Mouse (Mus musculus): ENCODE results near the gene Gria2. TPM values are rescaled to one million over a fixed set of nuclear protein-coding genes. Genes with fewer than 3 reads are reported as not detected.

The Gria2 gene
- 181 and 211 TPM in 2 replicates for polyA plus RNA-seq (2015; fragmentation: Nextera tagmentation; extraction: Ambion mirVana)

GRCm38 (mm10) chr3:80802596-80803081, at the start of gene Gria2:
Gene Gria2 (minus strand): TSS chr3:80802835.
- Histone ChIP-seq H3K9ac (replicated peaks) (peak within 1 kb of the TSS; percentile 80), H3K27ac (replicated peaks) (peak within 1 kb of the TSS; percentile 96), H3K27me3 (replicated peaks) (no peaks in the 10 kb centered on the region), H3K4me2 (peak within 1 kb of the TSS; percentile 61), H3K4me1 (peaks cover 16% of the 10 kb centered on the region), H3K4me3 (replicated peaks) (peak within 1 kb of the TSS; percentile 57), H3K9me3 (replicated peaks) (no peaks in the 10 kb centered on the region), H3K36me3 (no peaks in the 10 kb centered on the region)
- under 1% methylated on average over 34 of the region's 35 CpGs for WGBS
- ATAC-seq (ENCODE audit: low FRiP score) = peak; percentile 94

- Histone ChIP-seq H3K4me1 (no peaks in the 10 kb centered on the region), H3K9me3 (replicated peaks) (no peaks in the 10 kb centered on the region), H3K27ac (replicated peaks) (no peak overlapping the region), H3K4me3 (replicated peaks) (no peak overlapping the region), H3K27me3 (replicated peaks) (no peaks in the 10 kb centered on the region), H3K9ac (replicated peaks) (no peak overlapping the region), H3K36me3 (peaks cover 6% of the 10 kb centered on the region), H3K4me2 (no peak overlapping the region)
- WGBS = 87% methylated on average over 10 of the region's 10 CpGs
- ATAC-seq (ENCODE audit: low FRiP score) = no peak
Measured at GRCm38 (mm10) chr3:80850947-80851346, 48.3 kb upstream of the Gria2 start.

- no peak for ATAC-seq (ENCODE audit: low FRiP score)
- 83% methylated on average over 2 of the region's 2 CpGs for WGBS
- Histone ChIP-seq H3K4me1 (no peaks in the 10 kb centered on the region), H3K27me3 (replicated peaks) (no peaks in the 10 kb centered on the region), H3K27ac (replicated peaks) (no peak overlapping the region), H3K4me2 (no peak overlapping the region), H3K36me3 (peaks cover 6% of the 10 kb centered on the region), H3K9me3 (replicated peaks) (no peaks in the 10 kb centered on the region), H3K9ac (replicated peaks) (no peak overlapping the region), H3K4me3 (replicated peaks) (no peak overlapping the region)
Measured at GRCm38 (mm10) chr3:80845634-80846033, 43.0 kb upstream of the Gria2 start.

GRCm38 (mm10) chr3:80839845-80840244, 37.2 kb upstream of the Gria2 start:
- Histone ChIP-seq H3K9ac (replicated peaks) (no peak overlapping the region), H3K27ac (replicated peaks) (no peak overlapping the region), H3K4me1 (no peaks in the 10 kb centered on the region), H3K36me3 (no peaks in the 10 kb centered on the region), H3K27me3 (replicated peaks) (no peaks in the 10 kb centered on the region), H3K4me3 (replicated peaks) (no peak overlapping the region), H3K4me2 (no peak overlapping the region), H3K9me3 (replicated peaks) (no peaks in the 10 kb centered on the region)
- ATAC-seq (ENCODE audit: low FRiP score) = no peak
- 79% methylated on average over 5 of the region's 5 CpGs for WGBS

GRCm38 (mm10) chr3:80837583-80837982, 34.9 kb upstream of the Gria2 start:
- no peaks in the 10 kb centered on the region for H3K9me3 ChIP-seq (replicated peaks)
- 51% methylated on average over 3 of the region's 3 CpGs for WGBS
- no peak for ATAC-seq (ENCODE audit: low FRiP score)

GRCm38 (mm10) chr3:80823975-80824374, 21.3 kb upstream of the Gria2 start:
- Histone ChIP-seq H3K4me1 (no peaks in the 10 kb centered on the region), H3K9ac (replicated peaks) (no peak overlapping the region), H3K27me3 (replicated peaks) (no peaks in the 10 kb centered on the region), H3K9me3 (replicated peaks) (no peaks in the 10 kb centered on the region), H3K4me3 (replicated peaks) (no peak overlapping the region), H3K4me2 (no peak overlapping the region), H3K27ac (replicated peaks) (no peak overlapping the region), H3K36me3 (no peaks in the 10 kb centered on the region)
- 100% methylated on average over 1 of the region's 1 CpGs for WGBS
- no peak for ATAC-seq (ENCODE audit: low FRiP score)

More at GRCm38 (mm10) chr3:80837583-80837982, 34.9 kb upstream of the Gria2 start:
- H3K27ac ChIP-seq (replicated peaks) = no peak overlapping the region
- no peak overlapping the region for H3K4me3 ChIP-seq (replicated peaks)
- no peaks in the 10 kb centered on the region for H3K4me1 ChIP-seq
- H3K36me3 ChIP-seq = no peaks in the 10 kb centered on the region
- no peak overlapping the region for H3K9ac ChIP-seq (replicated peaks)
- no peaks in the 10 kb centered on the region for H3K27me3 ChIP-seq (replicated peaks)
- H3K4me2 ChIP-seq = no peak overlapping the region

- no peak overlapping the region for H3K27ac ChIP-seq (replicated peaks)
- H3K9me3 ChIP-seq (replicated peaks) = no peaks in the 10 kb centered on the region
- H3K27me3 ChIP-seq (replicated peaks) = no peaks in the 10 kb centered on the region
- ATAC-seq (ENCODE audit: low FRiP score) = no peak
- no peak overlapping the region for H3K4me2 ChIP-seq
- 93% methylated on average over 1 of the region's 1 CpGs for WGBS
- no peak overlapping the region for H3K4me3 ChIP-seq (replicated peaks)
- no peak overlapping the region for H3K9ac ChIP-seq (replicated peaks)
- no peaks in the 10 kb centered on the region for H3K4me1 ChIP-seq
- no peaks in the 10 kb centered on the region for H3K36me3 ChIP-seq
Measured at GRCm38 (mm10) chr3:80818619-80819018, 16.0 kb upstream of the Gria2 start.

GRCm38 (mm10) chr3:80813734-80814133, 11.1 kb upstream of the Gria2 start:
- no peak overlapping the region for H3K4me3 ChIP-seq (replicated peaks)
- no peaks in the 10 kb centered on the region for H3K9me3 ChIP-seq (replicated peaks)
- H3K4me1 ChIP-seq = no peaks in the 10 kb centered on the region
- H3K9ac ChIP-seq (replicated peaks) = no peak overlapping the region
- H3K27ac ChIP-seq (replicated peaks) = no peak overlapping the region
- H3K27me3 ChIP-seq (replicated peaks) = no peaks in the 10 kb centered on the region
- no peak for ATAC-seq (ENCODE audit: low FRiP score)
- no peaks in the 10 kb centered on the region for H3K36me3 ChIP-seq
- H3K4me2 ChIP-seq = no peak overlapping the region

GRCm38 (mm10) chr3:80812237-80812636, 9.6 kb upstream of the Gria2 start:
- no peaks in the 10 kb centered on the region for H3K27me3 ChIP-seq (replicated peaks)
- H3K9me3 ChIP-seq (replicated peaks) = no peaks in the 10 kb centered on the region
- no peaks in the 10 kb centered on the region for H3K36me3 ChIP-seq
- no peak overlapping the region for H3K4me3 ChIP-seq (replicated peaks)
- no peaks in the 10 kb centered on the region for H3K4me1 ChIP-seq
- H3K4me2 ChIP-seq = no peak overlapping the region
- ATAC-seq (ENCODE audit: low FRiP score) = no peak
- no peak overlapping the region for H3K27ac ChIP-seq (replicated peaks)
- no peak overlapping the region for H3K9ac ChIP-seq (replicated peaks)
- WGBS = 79% methylated on average over 3 of the region's 3 CpGs

- Histone ChIP-seq H3K4me1 (0 out of 2 replicates have a peak, but pooled peaks cover 5% of the 10 kb centered on the region), H3K27ac (replicated peaks) (no peak overlapping the region), H3K4me2 (no peak overlapping the region), H3K27me3 (replicated peaks) (no peaks in the 10 kb centered on the region), H3K4me3 (replicated peaks) (no peak overlapping the region), H3K9me3 (replicated peaks) (no peaks in the 10 kb centered on the region), H3K36me3 (no peaks in the 10 kb centered on the region), H3K9ac (replicated peaks) (no peak overlapping the region)
- ATAC-seq (ENCODE audit: low FRiP score) = no peak
- 11% methylated on average over 1 of the region's 1 CpGs for WGBS
Measured at GRCm38 (mm10) chr3:80805327-80805726, 2.7 kb upstream of the Gria2 start.

GRCm38 (mm10) chr3:80803811-80804210, 1.2 kb upstream of the Gria2 start:
- Histone ChIP-seq H3K4me3 (replicated peaks) (no peak overlapping the region), H3K36me3 (no peaks in the 10 kb centered on the region), H3K27me3 (replicated peaks) (no peaks in the 10 kb centered on the region), H3K4me1 (peaks cover 9% of the 10 kb centered on the region), H3K4me2 (peak overlapping the region; percentile 61), H3K9ac (replicated peaks) (no peak overlapping the region), H3K9me3 (replicated peaks) (no peaks in the 10 kb centered on the region), H3K27ac (replicated peaks) (peak overlapping the region; percentile 96)
- WGBS = 79% methylated on average over 1 of the region's 1 CpGs
- ATAC-seq (ENCODE audit: low FRiP score) = no peak

GRCm38 (mm10) chr3:80803211-80803610, 576 bp upstream of the Gria2 start:
- 33% methylated on average over 8 of the region's 8 CpGs for WGBS
- Histone ChIP-seq H3K4me2 (peak overlapping the region; percentile 61), H3K9ac (replicated peaks) (peak overlapping the region; percentile 80), H3K27ac (replicated peaks) (peak overlapping the region; percentile 96), H3K36me3 (no peaks in the 10 kb centered on the region), H3K27me3 (replicated peaks) (no peaks in the 10 kb centered on the region), H3K4me1 (peaks cover 15% of the 10 kb centered on the region), H3K4me3 (replicated peaks) (peak overlapping the region; percentile 57), H3K9me3 (replicated peaks) (no peaks in the 10 kb centered on the region)
- ATAC-seq (ENCODE audit: low FRiP score) = peak; percentile 25; the same call in 1 of the 2 replicates

Measured in neural tube, embryonic 15.5 days (tissue).